Mouse (Mus musculus) frontal cortex, postnatal 14 days (tissue): ENCODE results near the gene Nle1.

Experiments
- DNase-seq, 2 experiments: peaks; one replicate each; pipeline ENCODE4 v3.0.0; 2022; ENCODE audit warnings: low spot score in 2 of 2

Nle1 gene

DNA sequence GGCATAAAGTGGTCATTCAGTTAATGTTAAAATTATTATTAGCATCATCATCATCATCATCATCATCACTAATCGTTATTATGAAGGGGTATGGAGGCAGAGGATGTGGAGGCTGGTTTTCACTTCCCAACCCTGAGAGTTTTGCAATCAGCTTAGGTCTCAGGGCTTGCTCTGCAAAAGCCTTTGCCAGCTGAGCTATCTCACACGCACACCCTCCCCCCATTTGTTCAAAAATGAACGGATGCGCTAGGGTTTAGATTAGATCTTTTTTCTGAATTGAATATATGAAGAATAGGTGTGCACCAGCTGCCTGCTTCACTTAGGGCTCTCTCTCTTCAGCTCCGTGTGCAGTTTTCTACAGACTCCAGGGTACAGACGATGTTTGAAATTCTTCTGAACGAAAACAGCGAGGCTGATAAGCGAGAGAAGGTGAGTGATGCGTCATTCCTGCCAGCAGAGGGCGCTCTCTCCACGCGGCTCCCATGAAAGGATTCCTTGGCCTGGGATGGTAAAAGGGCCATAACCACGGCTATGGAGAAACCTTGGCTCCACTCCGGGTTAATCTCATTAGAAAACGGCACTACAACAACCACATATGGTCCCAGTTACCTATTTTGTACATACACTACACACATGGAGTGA, 6.6 kb upstream of the Nle1 start:
- peak in 1 of 2 experiments; percentile 72 for DNase-seq

- no peak for DNase-seq
These were observed 2.6 kb upstream of the Nle1 start for GRCm38 (mm10) chr11:82910679-82911389.

- no peak for DNase-seq
These were observed 2.0 kb upstream of the Nle1 start, which contains the start of gene Unc45b for GRCm38 (mm10) chr11:82910250-82910649. Unc45b (plus strand) TSS chr11:82910550.

DNA sequence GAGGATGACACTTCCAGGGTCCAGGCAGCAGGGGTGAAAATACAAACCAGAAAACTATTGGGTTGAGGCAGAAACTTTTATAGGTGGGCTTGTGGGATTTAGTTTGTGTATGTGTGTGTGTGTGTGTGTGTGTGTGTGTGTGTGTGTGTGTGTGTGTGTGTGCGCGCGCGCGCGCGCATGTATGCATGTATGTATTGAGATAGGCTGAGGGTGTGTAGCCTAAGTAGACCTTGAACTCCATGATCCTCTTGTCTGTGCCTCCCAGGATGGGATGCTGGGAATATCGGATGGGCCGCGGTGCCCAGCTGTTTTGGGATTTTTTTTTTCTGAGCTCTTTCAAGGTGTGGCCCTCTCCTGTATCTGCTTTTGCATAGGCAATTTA, 388 bp upstream of the Nle1 start:
- no peak for DNase-seq

DNA sequence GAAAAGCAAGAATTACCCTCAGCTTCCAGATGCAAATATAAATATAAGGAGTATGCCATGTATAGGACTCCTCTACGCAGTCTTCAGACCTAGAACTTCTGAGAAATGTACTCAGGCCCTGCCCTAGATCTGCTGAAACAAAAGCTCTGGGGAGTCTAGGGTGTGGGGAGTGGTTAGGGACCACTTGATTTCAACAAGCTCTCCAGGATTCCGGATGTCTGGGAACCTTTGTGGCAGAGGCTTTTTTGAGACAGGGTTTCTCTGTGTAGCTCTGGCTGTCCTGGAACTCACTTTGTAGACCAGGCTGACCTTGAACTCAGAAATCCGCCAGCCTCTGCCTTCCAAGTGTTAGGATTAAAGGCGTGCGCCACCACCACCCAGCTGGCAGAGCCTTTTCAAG, 2.4 kb downstream of the Nle1 start:
- DNase-seq = no peak

DNA sequence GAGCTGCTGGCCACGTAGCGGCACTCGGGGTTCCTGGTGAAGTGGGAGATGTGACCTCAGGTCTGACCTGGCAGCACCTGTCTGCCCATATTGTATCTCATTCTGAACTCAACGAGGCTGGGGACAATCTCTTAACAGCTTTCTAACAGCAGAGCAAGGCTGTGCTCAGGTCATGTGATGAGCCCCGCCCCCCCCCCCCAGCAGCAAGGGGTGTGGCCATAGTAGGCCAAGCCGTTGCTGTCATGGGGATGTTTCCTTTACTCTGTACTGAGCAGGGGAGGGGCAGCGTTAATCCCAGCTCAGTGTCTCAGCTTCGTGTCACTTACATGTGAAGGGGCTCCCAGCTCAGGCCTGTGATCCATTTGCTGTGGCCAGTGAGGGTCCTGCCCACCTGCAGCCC, 3.3 kb downstream of the Nle1 start:
- DNase-seq = no peak

GRCm38 (mm10) chr11:82901606-82902310, 6.5 kb downstream of the Nle1 start:
- DNase-seq = no peak

GRCm38 (mm10) chr11:82899720-82900119, 8.5 kb downstream of the Nle1 start:
- DNase-seq = no peak

- no peak for DNase-seq
These were observed 10.7 kb downstream of the Nle1 start for GRCm38 (mm10) chr11:82897478-82897877.

GRCm38 (mm10) chr11:82891936-82892335, 16.3 kb downstream of the Nle1 start, which contains the start of gene Fndc8:
Fndc8 (plus strand) TSS chr11:82892124.
- no peak for DNase-seq

DNA sequence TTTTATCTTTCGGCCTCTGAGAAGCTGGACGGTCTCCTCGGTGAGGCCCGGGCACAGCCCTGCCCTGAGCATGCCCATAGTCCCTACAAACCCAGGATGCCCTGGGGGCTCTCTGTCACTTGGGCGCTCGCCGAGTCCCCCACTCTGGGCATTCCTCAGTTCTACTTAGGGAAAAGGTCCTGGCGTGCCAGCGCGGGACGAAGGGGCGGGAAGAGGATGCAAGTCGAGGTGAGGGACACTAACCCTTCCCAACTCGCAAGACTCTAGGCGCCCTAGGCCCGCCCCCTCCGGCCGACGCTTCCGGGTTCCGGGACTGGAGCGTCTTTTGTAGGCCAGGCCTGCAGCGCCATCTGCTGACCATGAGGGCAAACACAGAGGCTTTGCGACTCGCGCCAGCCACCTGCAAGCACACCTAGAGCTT, 17.9 kb downstream of the Nle1 start, which contains the start of gene Rad51d:
Gene Rad51d (minus strand): TSS at position 273 of the 421 bp plus-strand sequence.
- DNase-seq = peak; percentile 81 to 90

- no peak for DNase-seq
These were observed 18.5 kb downstream of the Nle1 start for GRCm38 (mm10) chr11:82889524-82890341.

DNA sequence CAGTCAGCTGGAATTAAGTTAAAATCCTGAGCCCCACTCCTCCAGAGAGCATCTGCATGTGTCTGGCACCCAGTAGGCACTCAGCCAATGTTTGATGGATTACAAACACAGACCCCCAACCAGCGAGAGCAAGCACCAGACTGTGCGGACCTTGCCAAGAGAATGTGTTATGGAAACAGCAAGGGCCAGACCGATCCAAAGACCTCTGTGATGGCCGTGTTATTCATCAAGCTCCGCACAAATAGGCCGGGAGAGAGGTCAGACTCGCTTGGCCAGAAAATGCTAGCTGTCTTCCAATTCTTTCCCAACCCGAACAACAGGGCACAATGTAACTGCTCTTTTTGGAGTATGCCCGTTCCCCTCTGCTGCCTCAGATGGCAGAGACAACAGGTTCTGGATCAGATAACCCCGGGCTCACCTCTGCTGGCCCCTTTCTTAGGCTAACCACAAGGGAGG, 19.7 kb downstream of the Nle1 start:
- DNase-seq = no peak

GRCm38 (mm10) chr11:82886559-82886958, 21.7 kb downstream of the Nle1 start:
- DNase-seq = no peak

DNA sequence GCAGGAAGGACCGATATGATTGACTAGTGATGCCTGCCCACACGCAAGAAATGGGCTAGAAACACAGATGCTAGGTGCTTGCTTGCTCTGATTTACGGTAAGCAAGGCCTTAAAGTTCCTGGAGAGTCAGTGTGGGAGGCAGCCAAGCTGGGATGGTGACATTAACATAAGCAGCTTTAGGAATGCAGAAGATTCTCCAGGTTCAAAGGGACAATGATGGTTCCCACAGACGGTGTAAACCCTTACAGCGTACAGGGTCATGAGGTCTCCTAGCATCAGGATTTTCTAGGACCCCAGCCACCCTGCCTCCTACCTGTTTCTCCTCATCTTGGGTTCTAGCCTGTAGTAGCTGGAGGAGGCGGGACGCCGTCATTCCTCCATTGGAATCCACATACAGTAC, 25.0 kb downstream of the Nle1 start:
- DNase-seq = no peak

- no peak for DNase-seq
These were observed 30.4 kb downstream of the Nle1 start for GRCm38 (mm10) chr11:82877726-82878344.

DNA sequence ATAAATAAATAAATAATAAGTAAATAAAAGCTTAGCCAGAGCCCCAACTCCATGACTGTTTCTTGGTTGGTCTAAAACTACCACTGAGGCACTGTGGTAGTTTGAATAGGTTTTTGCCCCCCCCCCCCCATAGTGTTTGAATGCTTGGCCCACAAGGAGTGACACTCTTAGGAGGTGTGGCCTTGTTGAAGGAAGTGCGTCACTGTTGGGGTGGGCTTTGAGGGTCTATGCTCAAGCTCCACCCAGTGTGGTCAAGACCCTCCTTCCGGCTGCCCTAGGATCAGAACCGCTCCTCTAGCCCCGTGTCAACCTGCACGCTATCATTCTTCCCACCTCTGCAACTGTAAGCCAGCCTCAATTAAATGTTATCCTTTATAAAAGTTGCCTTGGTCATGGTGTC, 32.6 kb downstream of the Nle1 start:
- no peak for DNase-seq

GRCm38 (mm10) chr11:82874924-82875323, 33.3 kb downstream of the Nle1 start:
- DNase-seq = no peak

GRCm38 (mm10) chr11:82871031-82871446, 37.2 kb downstream of the Nle1 start, which contains the start of gene Rffl:
Rffl (minus strand) TSS chr11:82871210.
- peak; percentile 73 to 87 for DNase-seq

- DNase-seq = peak; percentile 16 to 49
These were observed 37.8 kb downstream of the Nle1 start for GRCm38 (mm10) chr11:82870173-82871030.
